Mouse (Mus musculus): Measurements from ENCODE around the gene Gm28079. TPM values are rescaled to one million over a fixed set of nuclear protein-coding genes. Genes with fewer than 3 reads are reported as not detected.

The Gm28079 gene
- polyA plus RNA-seq (2017; shearing (Covaris generic)), result not detected

GRCm38 (mm10) chrY:70014799-70015198, at the start of gene Gm28079:
Gm28079 (minus strand) TSS chrY:70014899.

Measured in activated CD4-positive, CD25-positive, alpha-beta regulatory T cell, adult 9 weeks (primary cell).